Mouse (Mus musculus) bone marrow macrophage, adult 2 months (primary cell): ENCODE data around the gene Caly.

Source experiments
- CTCF ChIP-seq: IDR thresholded peaks from 2 replicates; pipeline ENCODE4 v1.5.1; 2012; ENCODE audit warnings: low read depth, mild to moderate bottlenecking, low read length, moderate library complexity
- POLR2A ChIP-seq: IDR thresholded peaks from 2 replicates; pipeline ENCODE4 v1.6.1; 2012; ENCODE audit warnings: mild to moderate bottlenecking, low read depth, low read length, borderline replicate concordance

GRCm38 (mm10) chr7:140033386-140033785, 49.0 kb downstream of the Caly start:
- no peak for TF ChIP-seq POLR2A
- TF ChIP-seq CTCF = no peak
